Mouse (Mus musculus) CH12.LX (cell line): Measurements from ENCODE around the gene Tada2b. TPM values are rescaled to one million over a fixed set of nuclear protein-coding genes. Genes with fewer than 3 reads are reported as not detected.

Source experiments
- DNase-seq: peaks from one replicate; pipeline ENCODE4 v3.0.0-alpha.2; 2013; ENCODE audit errors: extremely low read depth
- H3K27ac ChIP-seq: 2 replicates; pipeline ENCODE4 v1.5.1; 2012; ENCODE audit warnings: low read depth, mild to moderate bottlenecking, control low read depth, moderate library complexity; ENCODE audit not compliant: insufficient read depth
- H3K27me3 ChIP-seq: replicated peaks from 2 replicates; pipeline ENCODE3; 2012; ENCODE audit warnings: inconsistent platforms
- H3K36me3 ChIP-seq, 2 experiments: replicated peaks in 1 of 2; 2 replicates each; pipeline versions ENCODE3 to v1.6.1; 2012; ENCODE audit warnings: inconsistent platforms in 1 of 2, low read length in 1 of 2, mild to moderate bottlenecking in 1 of 2, mixed read lengths in 1 of 2, moderate library complexity in 1 of 2; ENCODE audit not compliant: control insufficient read depth in 1 of 2, insufficient read depth in 1 of 2
- H3K4me1 ChIP-seq, 2 experiments: 2 replicates each; pipeline ENCODE4 v1.6.1; 2012; ENCODE audit warnings: inconsistent platforms in 1 of 2, moderate library complexity in 1 of 2; ENCODE audit not compliant: insufficient read depth in 2 of 2, control insufficient read depth in 1 of 2
- H3K4me2 ChIP-seq: 2 replicates; pipeline ENCODE4 v1.6.1; 2012; ENCODE audit warnings: low read depth, mild to moderate bottlenecking, control low read depth; ENCODE audit not compliant: poor library complexity, insufficient read depth, severe bottlenecking
- H3K4me3 ChIP-seq, 3 experiments: fragments of 150-350 bp in 1 of 3; sonication (generic) in 1 of 3; replicated peaks in 1 of 3; 2 replicates each; pipeline versions ENCODE3 to v1.5.1; 2011 to 2012; ENCODE audit warnings: low read depth in 2 of 3, low read length in 2 of 3, mild to moderate bottlenecking in 2 of 3, moderate library complexity in 2 of 3, control low read depth in 1 of 3, improper control_type of control experiment in 1 of 3, inconsistent platforms in 1 of 3, mixed read lengths in 1 of 3; ENCODE audit not compliant: poor library complexity in 1 of 3
- H3K79me2 ChIP-seq: replicated peaks from 2 replicates; pipeline ENCODE4 v1.6.1; 2012; ENCODE audit warnings: mild to moderate bottlenecking, moderate library complexity; ENCODE audit not compliant: control insufficient read depth, poor library complexity, insufficient read depth, severe bottlenecking; ENCODE audit errors: extremely low read depth
- H3K9ac ChIP-seq: 2 replicates; pipeline ENCODE4 v1.6.1; 2012; ENCODE audit warnings: low read depth, mild to moderate bottlenecking, control low read depth, moderate library complexity; ENCODE audit not compliant: insufficient read depth
- H3K9me3 ChIP-seq: replicated peaks from 2 replicates; pipeline ENCODE3; 2012; ENCODE audit warnings: low read length, inconsistent platforms, mixed read lengths
- CHD2 ChIP-seq: IDR thresholded peaks from 2 replicates; pipeline ENCODE4 v1.6.1; 2011; ENCODE audit warnings: low read length, improper control_type of control experiment
- CTCF ChIP-seq, 2 experiments: IDR thresholded peaks in 1 of 2; conservative IDR thresholded peaks in 1 of 2; 2 replicates each; pipeline ENCODE4 v1.5.1; 2011 to 2012; ENCODE audit warnings: low read depth in 2 of 2, low read length in 2 of 2, improper control_type of control experiment in 1 of 2, inconsistent platforms in 1 of 2, mild to moderate bottlenecking in 1 of 2, moderate library complexity in 1 of 2
- E2F4 ChIP-seq: IDR thresholded peaks from 2 replicates; pipeline ENCODE4 v1.6.1; 2011; ENCODE audit warnings: low read depth, low read length, improper control_type of control experiment; ENCODE audit not compliant: insufficient replicate concordance
- GABPA ChIP-seq: IDR thresholded peaks from 2 replicates; pipeline ENCODE4 v1.6.1; 2012; ENCODE audit warnings: low read depth, low read length, improper control_type of control experiment, inconsistent platforms; ENCODE audit not compliant: insufficient replicate concordance
- JUN ChIP-seq: IDR thresholded peaks from 2 replicates; pipeline ENCODE4 v1.6.1; 2011; ENCODE audit warnings: low read depth, mild to moderate bottlenecking, low read length, improper control_type of control experiment, moderate library complexity; ENCODE audit not compliant: insufficient read depth
- KAT2A ChIP-seq: IDR thresholded peaks from 2 replicates; pipeline ENCODE4 v1.6.1; 2012; ENCODE audit warnings: low read length, improper control_type of control experiment, inconsistent platforms; ENCODE audit not compliant: insufficient replicate concordance
- MAFK ChIP-seq: IDR thresholded peaks from 2 replicates; pipeline ENCODE4 v1.6.1; 2011; ENCODE audit warnings: low read length, improper control_type of control experiment; ENCODE audit not compliant: insufficient replicate concordance
- MAX ChIP-seq: IDR thresholded peaks from 2 replicates; pipeline ENCODE4 v1.6.1; 2011; ENCODE audit warnings: low read length, improper control_type of control experiment
- MXI1 ChIP-seq: IDR thresholded peaks from 2 replicates; pipeline ENCODE4 v1.6.1; 2011; ENCODE audit warnings: mild to moderate bottlenecking, low read depth, low read length, improper control_type of control experiment
- NRF1 ChIP-seq: IDR thresholded peaks from 2 replicates; pipeline ENCODE4 v1.6.1; 2014; ENCODE audit warnings: low read depth, mild to moderate bottlenecking, inconsistent platforms, low read length, improper control_type of control experiment, moderate library complexity
- POLR2AphosphoS2 ChIP-seq: IDR thresholded peaks from 2 replicates; pipeline ENCODE4 v1.6.1; 2011; ENCODE audit warnings: low read depth, low read length, improper control_type of control experiment
- RCOR1 ChIP-seq: conservative IDR thresholded peaks from 2 replicates; pipeline ENCODE4 v1.6.1; 2012; ENCODE audit warnings: low read depth, mild to moderate bottlenecking, inconsistent platforms, low read length, improper control_type of control experiment
- SMC3 ChIP-seq: IDR thresholded peaks from 2 replicates; pipeline ENCODE4 v1.6.1; 2011; ENCODE audit warnings: low read depth, low read length, improper control_type of control experiment
- TBP ChIP-seq: conservative IDR thresholded peaks from 2 replicates; pipeline ENCODE4 v1.6.1; 2011; ENCODE audit warnings: low read depth, low read length, improper control_type of control experiment
- TCF12 ChIP-seq: IDR thresholded peaks from 2 replicates; pipeline ENCODE4 v1.6.1; 2014; ENCODE audit warnings: low read depth, mild to moderate bottlenecking, inconsistent platforms, low read length, improper control_type of control experiment
- UBTF ChIP-seq: IDR thresholded peaks from 2 replicates; pipeline ENCODE4 v1.6.1; 2012; ENCODE audit warnings: low read depth, mild to moderate bottlenecking, inconsistent platforms, low read length, improper control_type of control experiment, moderate library complexity
- ZC3H11A ChIP-seq: IDR thresholded peaks from 2 replicates; pipeline ENCODE4 v1.6.1; 2012; ENCODE audit warnings: low read depth, mild to moderate bottlenecking, inconsistent platforms, low read length, improper control_type of control experiment
- ZKSCAN1 ChIP-seq: IDR thresholded peaks from 2 replicates; pipeline ENCODE4 v1.6.1; 2012; ENCODE audit warnings: low read depth, inconsistent platforms, low read length, improper control_type of control experiment, borderline replicate concordance
- dilution Hi-C: fragments of 300-500 bp; cut with MboI; formaldehyde crosslinking; loops from 2 replicates; pipeline ENCODE4 v1.14.3; 2020; ENCODE audit warnings: low sequenced_read_pairs; ENCODE audit not compliant: extremely low pct_unique_long_range_greater_than_20kb, extremely low pct_ligation_motif_present
- in situ Hi-C: fragments of 300-500 bp; cut with MboI; formaldehyde crosslinking; loops from 3 replicates; pipeline ENCODE4 v1.14.3; 2019; ENCODE audit warnings: low sequenced_read_pairs, low pct_ligation_motif_present, low pct_unique_long_range_greater_than_20kb, mixed read lengths
- polyA plus RNA-seq: library from polyadenylated mRNA; unstranded; fragments of >175 nt; gene quantifications from 2 replicates; pipeline ENCODE4 v1.2.1, GENCODE M21; 2012; ENCODE audit warnings: low read depth; ENCODE audit not compliant: insufficient read length
- total RNA-seq, 2 experiments: library from RNA; depleted of rRNA; stranded (reverse); fragments of 300-350 nt in 1 of 2; fragments of >200 nt in 1 of 2; gene quantifications; 2 replicates each; pipeline ENCODE4 v1.2.3; 2012 to 2014

Tada2b gene
- total and polyA plus RNA-seq, 3 experiments, result 3.0 to 12.5 (median 4.8) TPM

GRCm38 (mm10) chr5:36427831-36428230 lies 56.3 kb downstream of the Tada2b start:
- H3K4me2 ChIP-seq, result no peak overlapping the region
- no peak overlapping the region for H3K9ac ChIP-seq
- H3K4me1 ChIP-seq, result no peaks in the 10 kb centered on the region
- H3K79me2 ChIP-seq, result no peaks in the 10 kb centered on the region
- H3K36me3 ChIP-seq, result no peaks in the 10 kb centered on the region
- in situ Hi-C loops, result no loop called here
- H3K27me3 ChIP-seq, result peaks cover 86% of the 10 kb centered on the region
- no peaks in the 10 kb centered on the region for H3K9me3 ChIP-seq
- dilution Hi-C loops, result no loop called here
- no peak overlapping the region for H3K4me3 ChIP-seq
- no peak for DNase-seq
- H3K27ac ChIP-seq, result no peak overlapping the region
- no peak for TF ChIP-seq RCOR1
- no peak for TF ChIP-seq GABPA
- TF ChIP-seq MAX, result no peak
- TF ChIP-seq TCF12, result no peak
- TF ChIP-seq TBP, result no peak
- no peak for TF ChIP-seq CHD2
- TF ChIP-seq, all 38 proteins: peak for 0

- no peak for DNase-seq
- H3K79me2 ChIP-seq, result no peaks in the 10 kb centered on the region
- no peak overlapping the region for H3K4me3 ChIP-seq
- H3K4me1 ChIP-seq, result no peaks in the 10 kb centered on the region
- H3K4me2 ChIP-seq, result no peak overlapping the region
- H3K27me3 ChIP-seq, result peaks cover 84% of the 10 kb centered on the region
- no peaks in the 10 kb centered on the region for H3K9me3 ChIP-seq
- dilution Hi-C loops, result no loop called here
- no peaks in the 10 kb centered on the region for H3K36me3 ChIP-seq
- no peak for TF ChIP-seq POLR2AphosphoS2
- TF ChIP-seq CTCF (conservative IDR thresholded peaks at IDR 0.05 in 1 of 2, IDR thresholded peaks at IDR 0.05 in 1 of 2; ENCODE audit: low read depth in 2 of 2, low read length in 2 of 2), result no peak
- TF ChIP-seq MAFK, result no peak
- no peak for TF ChIP-seq TBP
- TF ChIP-seq ZKSCAN1, result no peak
- TF ChIP-seq JUN, result no peak
- TF ChIP-seq MXI1, result no peak
- no peak for TF ChIP-seq UBTF
- TF ChIP-seq NRF1, result no peak
- no peak for TF ChIP-seq RCOR1
- TF ChIP-seq ZC3H11A, result no peak
- TF ChIP-seq KAT2A, result no peak
- no peak for TF ChIP-seq SMC3
- TF ChIP-seq E2F4, result no peak
- no peak overlapping the region for H3K9ac ChIP-seq
- in situ Hi-C loops, result no loop called here
- H3K27ac ChIP-seq, result no peak overlapping the region
Measured at GRCm38 (mm10) chr5:36426404-36426803, 57.7 kb downstream of the Tada2b start.
